Mouse (Mus musculus) CH12.LX (cell line): ENCODE results near the gene Klrb1f.

Experiments
- JUND ChIP-seq: conservative IDR thresholded peaks from 2 replicates; pipeline ENCODE4 v1.6.1; 2011; ENCODE audit warnings: low read depth, low read length, improper control_type of control experiment
- MXI1 ChIP-seq: IDR thresholded peaks from 2 replicates; pipeline ENCODE4 v1.6.1; 2011; ENCODE audit warnings: mild to moderate bottlenecking, low read depth, low read length, improper control_type of control experiment
- POLR2A ChIP-seq: IDR thresholded peaks from 2 replicates; pipeline ENCODE4 v1.6.1; 2011; ENCODE audit warnings: low read depth, mild to moderate bottlenecking, improper control_type of control experiment, low read length
- TCF12 ChIP-seq: IDR thresholded peaks from 2 replicates; pipeline ENCODE4 v1.6.1; 2014; ENCODE audit warnings: low read depth, mild to moderate bottlenecking, inconsistent platforms, low read length, improper control_type of control experiment
- ZC3H11A ChIP-seq: IDR thresholded peaks from 2 replicates; pipeline ENCODE4 v1.6.1; 2012; ENCODE audit warnings: low read depth, mild to moderate bottlenecking, inconsistent platforms, low read length, improper control_type of control experiment

DNA sequence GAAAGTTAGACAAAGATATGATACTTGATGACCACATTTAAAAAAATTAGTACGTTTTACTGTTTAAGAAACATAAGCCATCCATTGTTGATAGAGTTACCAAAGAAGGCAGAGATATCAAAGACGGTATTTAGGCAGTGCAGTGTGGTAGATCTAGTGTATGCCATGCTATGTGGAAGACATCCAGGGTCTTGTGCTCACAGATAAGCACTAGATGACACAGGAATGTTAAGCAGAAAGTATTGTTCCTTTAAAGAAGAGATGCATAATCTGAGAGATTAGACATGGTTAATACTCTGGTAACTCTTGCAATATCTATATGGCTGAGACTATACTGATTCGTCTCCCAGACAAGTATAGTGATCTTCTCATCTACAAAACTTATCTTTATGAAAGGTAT is 5.4 kb downstream of the Klrb1f start:
- TF ChIP-seq POLR2A (no peak), MXI1 (no peak), JUND (no peak), ZC3H11A (no peak), TCF12 (no peak)
